Mouse (Mus musculus): ENCODE data around the gene Trpm1. TPM values are rescaled to one million over a fixed set of nuclear protein-coding genes. Genes with fewer than 3 reads are reported as not detected.

The Trpm1 gene
- polyA plus RNA-seq, 1 experiment from 2014 or later, result 16.0 TPM

DNA sequence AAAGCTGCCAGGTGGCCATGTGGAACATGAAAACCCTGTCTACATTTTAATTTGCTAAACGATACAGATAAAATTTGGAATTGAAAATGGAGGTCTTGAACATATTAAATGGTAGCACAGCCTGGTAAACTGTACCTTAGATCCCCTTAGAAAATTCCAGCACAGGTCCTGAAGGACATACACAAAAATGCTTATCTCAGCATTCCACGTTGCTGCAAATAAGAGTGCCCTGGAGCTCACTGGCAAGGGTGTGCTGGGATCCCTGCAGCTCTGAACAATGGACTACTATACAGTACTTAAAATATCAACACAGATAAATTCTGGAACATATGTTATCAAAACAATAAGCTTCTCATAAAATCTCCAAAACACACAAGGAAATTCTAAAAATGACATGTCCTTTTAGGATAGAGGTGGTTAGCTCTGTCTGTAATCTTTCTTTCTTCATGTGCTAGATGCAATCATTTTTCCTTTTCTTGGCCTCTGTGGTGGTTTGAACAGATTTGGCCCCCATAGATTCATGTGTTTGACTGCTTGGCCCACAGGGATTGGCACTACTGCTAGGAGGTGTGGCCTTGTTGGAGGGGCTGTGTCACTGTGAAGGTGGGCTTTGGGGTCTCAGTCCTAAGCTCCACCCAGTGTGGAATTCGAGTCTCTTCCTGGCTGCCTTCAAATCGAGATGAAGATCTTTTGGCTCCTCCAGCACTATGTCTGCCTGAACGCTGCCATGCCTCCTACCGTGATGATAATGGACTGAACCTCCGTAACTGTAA is 3.5 kb downstream of the Trpm1 start:
- Histone ChIP-seq H3K27ac (replicated peaks) (no peak overlapping the region), H3K9me3 (no peaks in the 10 kb centered on the region), H3K27me3 (replicated peaks; ENCODE audit: low read depth, poor library complexity, severe bottlenecking) (no peaks in the 10 kb centered on the region), H3K4me1 (peaks cover 28% of the 10 kb centered on the region), H3K4me3 (no peak overlapping the region), H3K36me3 (replicated peaks) (no peaks in the 10 kb centered on the region)
- 64% methylated on average over 7 of the region's 7 CpGs for WGBS
- no peak for DNase-seq (ENCODE audit: low spot score)

DNA sequence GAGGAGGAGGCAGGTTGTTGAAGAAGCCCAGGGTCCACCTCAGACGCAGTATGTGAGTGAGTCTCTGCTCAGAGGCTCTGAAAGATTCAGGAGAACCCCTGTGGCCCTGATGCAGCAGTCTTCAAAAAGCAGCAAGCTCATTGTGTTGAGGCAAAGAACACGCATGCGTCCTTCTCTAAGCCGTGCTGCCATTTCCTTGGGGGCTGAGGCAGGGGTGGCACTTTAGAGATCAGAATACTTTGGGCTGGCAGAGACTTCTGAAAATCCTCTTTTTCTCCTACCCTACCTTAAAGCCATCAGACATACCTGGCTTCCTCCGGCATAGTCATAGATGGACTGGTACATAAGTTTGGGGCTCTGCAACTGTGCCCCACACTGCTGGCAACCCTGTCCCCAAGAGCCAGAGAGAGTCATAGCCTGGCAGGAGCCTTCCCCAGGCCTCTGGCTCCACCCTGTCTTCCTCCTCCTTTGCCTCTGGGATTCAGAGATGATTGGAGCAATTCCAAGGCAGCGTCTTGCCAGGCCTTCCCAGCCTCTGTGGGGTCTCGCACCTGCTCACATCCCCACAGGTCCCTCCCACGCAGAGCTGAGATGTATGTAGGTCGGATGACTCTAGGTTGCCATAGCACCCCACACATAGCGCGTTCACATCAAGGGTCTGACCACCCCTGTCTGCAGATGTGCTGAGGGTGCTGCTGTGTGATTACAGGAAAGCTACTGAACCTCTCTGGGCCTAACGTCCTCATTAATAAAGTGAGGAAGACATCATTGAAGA is 4.8 kb downstream of the Trpm1 start:
- no peaks in the 10 kb centered on the region for H3K9me3 ChIP-seq
- no peaks in the 10 kb centered on the region for H3K36me3 ChIP-seq (replicated peaks)
- no peaks in the 10 kb centered on the region for H3K27me3 ChIP-seq (replicated peaks; ENCODE audit: low read depth, poor library complexity, severe bottlenecking)
- no peak for DNase-seq (ENCODE audit: low spot score)
- no peak overlapping the region for H3K4me3 ChIP-seq
- WGBS, result 82% methylated on average over 12 of the region's 12 CpGs
- H3K27ac ChIP-seq (replicated peaks), result no peak overlapping the region
- H3K4me1 ChIP-seq, result peaks cover 32% of the 10 kb centered on the region

- no peak overlapping the region for H3K4me3 ChIP-seq
- no peaks in the 10 kb centered on the region for H3K27me3 ChIP-seq (replicated peaks; ENCODE audit: low read depth, poor library complexity, severe bottlenecking)
- no peaks in the 10 kb centered on the region for H3K9me3 ChIP-seq
- no peak overlapping the region; the same call in 1 of the 2 replicates for H3K27ac ChIP-seq (replicated peaks)
- no peaks in the 10 kb centered on the region for H3K36me3 ChIP-seq (replicated peaks)
- H3K4me1 ChIP-seq, result peaks cover 32% of the 10 kb centered on the region
- WGBS, result 64% methylated on average over 5 of the region's 5 CpGs
- no peak for DNase-seq (ENCODE audit: low spot score)
These were observed 5.5 kb downstream of the Trpm1 start for GRCm38 (mm10) chr7:64159056-64159542.

- H3K27me3 ChIP-seq (replicated peaks; ENCODE audit: low read depth, poor library complexity, severe bottlenecking), result no peaks in the 10 kb centered on the region
- 48% methylated on average over 7 of the region's 7 CpGs for WGBS
- H3K27ac ChIP-seq (replicated peaks), result peak overlapping the region; percentile 40; the same call in 1 of the 2 replicates
- H3K4me1 ChIP-seq, result peaks cover 32% of the 10 kb centered on the region
- no peaks in the 10 kb centered on the region for H3K36me3 ChIP-seq (replicated peaks)
- no peak for DNase-seq (ENCODE audit: low spot score)
- no peaks in the 10 kb centered on the region for H3K9me3 ChIP-seq
- H3K4me3 ChIP-seq, result no peak overlapping the region
These were observed 6.3 kb downstream of the Trpm1 start for GRCm38 (mm10) chr7:64159612-64160591.

DNA sequence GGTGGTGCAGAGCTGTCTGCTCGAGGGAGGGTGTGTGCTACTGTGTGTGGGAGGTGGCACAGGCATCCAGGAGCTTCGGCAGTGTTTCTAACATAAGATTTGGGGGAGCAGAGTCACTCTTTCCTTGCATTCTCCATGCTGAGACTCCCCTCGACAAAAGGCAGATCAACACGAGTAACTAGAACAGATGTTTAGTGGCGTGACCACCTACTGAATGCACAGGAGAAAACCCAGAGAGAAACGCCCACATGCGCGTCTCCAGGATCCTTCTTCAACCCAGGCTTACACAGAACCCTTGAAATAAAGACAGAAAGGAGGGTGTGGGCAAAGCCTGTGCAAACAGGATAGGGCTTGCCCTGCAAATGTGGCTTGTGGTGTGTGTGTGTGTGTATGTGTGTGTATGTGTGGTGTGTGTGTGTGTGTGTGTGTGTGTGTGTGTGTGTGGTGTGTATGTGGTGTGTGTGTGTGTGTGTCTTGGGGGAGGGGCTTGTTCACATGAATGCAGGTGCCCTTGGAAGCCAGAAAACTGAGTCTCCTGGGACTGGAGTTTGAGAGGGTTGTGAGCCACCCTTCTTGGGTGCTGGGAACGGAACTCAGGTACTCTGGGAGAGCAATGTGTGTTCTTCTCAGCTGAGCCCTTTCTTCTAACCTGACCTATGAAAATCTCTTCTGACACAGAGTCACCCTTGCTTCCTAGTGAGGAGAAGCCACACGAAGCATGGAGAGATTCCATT is 7.3 kb downstream of the Trpm1 start:
- no peak overlapping the region for H3K4me3 ChIP-seq
- WGBS, result 76% methylated on average over 10 of the region's 10 CpGs
- H3K27ac ChIP-seq (replicated peaks), result no peak overlapping the region
- no peaks in the 10 kb centered on the region for H3K36me3 ChIP-seq (replicated peaks)
- no peak for DNase-seq (ENCODE audit: low spot score)
- H3K4me1 ChIP-seq, result peaks cover 25% of the 10 kb centered on the region
- no peaks in the 10 kb centered on the region for H3K27me3 ChIP-seq (replicated peaks; ENCODE audit: low read depth, poor library complexity, severe bottlenecking)
- no peaks in the 10 kb centered on the region for H3K9me3 ChIP-seq

DNA sequence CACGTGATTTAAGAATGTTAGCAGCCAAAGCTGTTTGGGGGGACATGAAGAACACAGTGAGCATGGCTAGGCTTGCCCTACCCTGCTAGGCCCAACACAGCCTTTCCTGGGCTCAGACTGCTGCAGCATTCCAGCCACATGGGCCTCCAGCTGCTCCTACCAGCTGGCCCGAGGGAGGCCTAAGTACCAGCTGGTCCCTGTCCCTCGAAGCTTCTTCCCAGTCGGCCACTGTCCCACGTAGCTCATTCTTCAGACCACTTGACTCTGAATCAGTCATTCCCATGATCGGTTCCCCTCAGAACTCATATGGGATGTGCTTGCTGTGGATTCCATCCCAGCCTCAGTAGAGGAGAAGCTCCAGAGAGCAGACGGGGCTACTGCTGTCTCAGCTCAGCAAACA is 8.4 kb downstream of the Trpm1 start:
- Histone ChIP-seq H3K9me3 (no peaks in the 10 kb centered on the region), H3K27ac (replicated peaks) (no peak overlapping the region), H3K27me3 (replicated peaks; ENCODE audit: low read depth, poor library complexity, severe bottlenecking) (no peaks in the 10 kb centered on the region), H3K4me1 (peaks cover 21% of the 10 kb centered on the region), H3K4me3 (no peak overlapping the region), H3K36me3 (replicated peaks) (no peaks in the 10 kb centered on the region)
- WGBS, result 71% methylated on average over 7 of the region's 7 CpGs
- no peak for DNase-seq (ENCODE audit: low spot score)

GRCm38 (mm10) chr7:64163086-64163485 is 9.5 kb downstream of the Trpm1 start:
- DNase-seq (ENCODE audit: low spot score), result no peak
- H3K4me1 ChIP-seq, result peaks cover 21% of the 10 kb centered on the region
- H3K27me3 ChIP-seq (replicated peaks; ENCODE audit: low read depth, poor library complexity, severe bottlenecking), result no peaks in the 10 kb centered on the region
- no peak overlapping the region; the same call in 1 of the 2 replicates for H3K27ac ChIP-seq (replicated peaks)
- H3K4me3 ChIP-seq, result no peak overlapping the region
- WGBS, result 90% methylated on average over 3 of the region's 3 CpGs
- no peaks in the 10 kb centered on the region for H3K9me3 ChIP-seq
- no peaks in the 10 kb centered on the region for H3K36me3 ChIP-seq (replicated peaks)

DNA sequence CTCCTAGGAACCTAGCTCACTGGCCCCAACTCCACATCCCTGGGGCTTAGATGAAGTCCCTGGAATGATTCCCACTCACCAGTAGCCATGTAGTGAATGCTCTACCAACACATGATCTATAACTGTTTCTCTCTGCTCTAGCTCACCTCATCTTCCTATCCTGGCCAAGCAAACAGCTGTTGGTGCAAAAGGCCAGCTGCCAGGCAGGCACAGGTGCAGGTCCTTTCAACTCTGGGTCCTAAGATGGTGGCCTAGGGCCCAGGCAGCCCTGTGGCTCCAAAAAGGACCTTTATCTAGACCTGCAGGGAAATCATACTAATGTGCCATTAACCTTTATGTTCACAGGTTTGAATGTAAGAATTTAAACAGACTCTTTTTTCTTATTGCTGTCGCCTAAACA is 10.3 kb downstream of the Trpm1 start:
- Histone ChIP-seq H3K27me3 (replicated peaks; ENCODE audit: low read depth, poor library complexity, severe bottlenecking) (no peaks in the 10 kb centered on the region), H3K27ac (replicated peaks) (no peak overlapping the region), H3K4me3 (no peak overlapping the region), H3K9me3 (no peaks in the 10 kb centered on the region), H3K36me3 (replicated peaks) (no peaks in the 10 kb centered on the region), H3K4me1 (peaks cover 21% of the 10 kb centered on the region)
- 88% methylated on average over 1 of the region's 1 CpGs for WGBS
- DNase-seq (ENCODE audit: low spot score), result no peak

DNA sequence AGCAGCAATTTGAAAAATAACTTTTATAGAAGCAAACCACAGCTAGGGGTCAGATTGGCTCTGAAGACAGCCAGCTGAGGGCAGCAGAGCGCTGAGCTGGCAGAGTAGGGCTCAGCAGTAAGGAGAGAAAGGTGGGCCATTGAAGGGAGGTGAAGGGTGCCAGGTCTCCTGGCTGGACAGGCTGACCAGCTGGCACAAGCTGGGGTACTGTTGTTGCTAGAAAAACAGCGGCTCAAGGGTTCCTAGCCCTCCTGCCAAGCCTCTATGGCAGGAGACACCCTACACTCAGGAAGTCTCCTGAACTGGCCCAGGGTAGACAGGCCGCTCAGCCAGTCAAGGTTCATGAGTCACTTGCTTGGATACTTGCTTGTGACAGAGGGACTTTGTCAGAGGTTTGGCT is 11.4 kb downstream of the Trpm1 start:
- H3K36me3 ChIP-seq (replicated peaks), result no peaks in the 10 kb centered on the region
- no peaks in the 10 kb centered on the region for H3K9me3 ChIP-seq
- WGBS, result 56% methylated on average over 3 of the region's 3 CpGs
- H3K27ac ChIP-seq (replicated peaks), result no peak overlapping the region
- peaks cover 12% of the 10 kb centered on the region for H3K4me1 ChIP-seq
- no peak overlapping the region for H3K4me3 ChIP-seq
- DNase-seq (ENCODE audit: low spot score), result peak; percentile 38
- H3K27me3 ChIP-seq (replicated peaks; ENCODE audit: low read depth, poor library complexity, severe bottlenecking), result no peaks in the 10 kb centered on the region

GRCm38 (mm10) chr7:64166025-64166424 is 12.4 kb downstream of the Trpm1 start:
- no peaks in the 10 kb centered on the region for H3K27me3 ChIP-seq (replicated peaks; ENCODE audit: low read depth, poor library complexity, severe bottlenecking)
- DNase-seq (ENCODE audit: low spot score), result no peak
- H3K9me3 ChIP-seq, result no peaks in the 10 kb centered on the region
- no peak overlapping the region for H3K4me3 ChIP-seq
- H3K27ac ChIP-seq (replicated peaks), result no peak overlapping the region
- H3K36me3 ChIP-seq (replicated peaks), result no peaks in the 10 kb centered on the region
- peaks cover 8% of the 10 kb centered on the region for H3K4me1 ChIP-seq
- WGBS, result 62% methylated on average over 3 of the region's 3 CpGs

- no peak for DNase-seq (ENCODE audit: low spot score)
- H3K4me3 ChIP-seq, result no peak overlapping the region
- no peaks in the 10 kb centered on the region for H3K36me3 ChIP-seq (replicated peaks)
- H3K27ac ChIP-seq (replicated peaks), result no peak overlapping the region
- H3K4me1 ChIP-seq, result peaks cover 8% of the 10 kb centered on the region
- no peaks in the 10 kb centered on the region for H3K27me3 ChIP-seq (replicated peaks; ENCODE audit: low read depth, poor library complexity, severe bottlenecking)
- no peaks in the 10 kb centered on the region for H3K9me3 ChIP-seq
These were observed 13.1 kb downstream of the Trpm1 start for GRCm38 (mm10) chr7:64166724-64167123.
